In the genomic region with DNA sequence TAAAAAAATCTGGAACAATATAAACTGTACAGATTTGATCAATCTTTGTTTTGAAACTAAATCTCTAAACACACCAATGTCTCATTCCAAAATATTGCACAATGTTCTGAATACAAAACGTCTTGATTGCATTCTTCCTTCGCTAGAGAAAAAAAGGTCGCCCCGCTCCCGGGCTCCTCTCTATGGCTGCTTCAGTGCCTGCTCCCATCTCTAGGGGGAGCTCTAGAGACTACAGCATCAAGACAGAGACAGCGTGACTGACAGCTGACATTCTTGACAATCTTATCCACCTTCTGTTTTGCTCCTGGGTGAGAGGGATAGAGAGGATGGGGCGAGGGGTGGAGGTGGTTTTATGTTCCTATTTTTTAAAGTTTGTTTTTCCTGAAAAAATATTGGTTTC, we compare ENCODE assay signal across 8 mouse cellular contexts. TPM values are rescaled to one million over a fixed set of nuclear protein-coding genes. Genes with fewer than 3 reads are reported as not detected.
A peak's percentile ranks its signal among the peaks of the same experiment; 100 is the strongest.
DNase-seq lines count a peak whose midpoint lies in the region; ATAC-seq and TF ChIP-seq lines count a peak whose summit lies in the region.

No protein-coding gene starts in this region.

- peak overlapping the region; percentile 100 for H3K27ac ChIP-seq in gastrocnemius, adult 2 months

- TF ChIP-seq CTCF in gastrocnemius, adult 2 months (IDR thresholded peaks at IDR 0.05): peak; percentile 98

- peak overlapping the region; percentile 39 for H3K4me3 ChIP-seq in gastrocnemius, adult 2 months

- intact Hi-C loops in gastrocnemius, adult 2 months (cut with DNase I): no loop called here

- ATAC-seq in common myeloid progenitor, adult 5-6 weeks (replicated peaks; ENCODE audit: low read depth, poor library complexity, severe bottlenecking): peak; percentile 39; the same call in 1 of the 2 replicates

- DNase-seq in gastrocnemius, adult 2 months: peak; percentile 77
- no peak for DNase-seq in gastrocnemius, postnatal 25 days
- peak; percentile 40 for DNase-seq in 3134 (ENCODE audit: extremely low read depth, insufficient read length, low spot score)
- peak; percentile 82 for DNase-seq in MN1 (ENCODE audit: low spot score)
- peak; percentile 63 for DNase-seq in layer of hippocampus, postnatal 10 days (ENCODE audit: low spot score in 2 of 2)
- peak; percentile 30 to 68 for DNase-seq in natural killer cell, adult 2 months (ENCODE audit: low spot score in 2 of 2)
- DNase-seq in frontal cortex, postnatal 10 days (ENCODE audit: low spot score in 2 of 2): no peak

RNA-seq across cellular contexts. Expression of gene Tob2, which starts 10.3 kb away (rescaled TPM):
- 100 to 1,000 TPM; 151 to 205 TPM for total RNA-seq in gastrocnemius, adult 2 months (2021)
- 10 to 100 TPM; 47.4 to 85.8 TPM for total RNA-seq in gastrocnemius, postnatal 25 days (2021)
- 26.1 and 27.0 TPM in 2 replicates for total RNA-seq in common myeloid progenitor, adult 5-6 weeks (2017)
- 10 to 100 TPM; 25.2 to 31.9 TPM for total RNA-seq in layer of hippocampus, postnatal 10 days (2021)

RNA-seq across cellular contexts. Expression of gene Phf5a, which starts 23.4 kb away (rescaled TPM):
- 10 to 100 TPM; 38.4 to 39.9 TPM for total RNA-seq in gastrocnemius, adult 2 months (2021)
- total RNA-seq in gastrocnemius, postnatal 25 days (2021): 10 to 100 TPM; 35.3 to 40.3 TPM
- 65.8 and 125 TPM in 2 replicates for total RNA-seq in common myeloid progenitor, adult 5-6 weeks (2017)
- 10 to 100 TPM; 44.9 to 49.2 TPM for total RNA-seq in layer of hippocampus, postnatal 10 days (2021)

RNA-seq across cellular contexts. Expression of gene Aco2, which starts 23.8 kb away (rescaled TPM):
- 1,000 to 10,000 TPM; 1,155 to 1,439 TPM for total RNA-seq in gastrocnemius, adult 2 months (2021)
- 1,000 to 10,000 TPM; 1,158 to 1,247 TPM for total RNA-seq in gastrocnemius, postnatal 25 days (2021)
- total RNA-seq in common myeloid progenitor, adult 5-6 weeks (2017): 132 and 149 TPM in 2 replicates
- total RNA-seq in layer of hippocampus, postnatal 10 days (2021): 100 to 1,000 TPM; 396 to 417 TPM

RNA-seq across cellular contexts. Expression of gene Tef, which starts 46.1 kb away (rescaled TPM):
- total RNA-seq in gastrocnemius, adult 2 months (2021): 100 to 1,000 TPM; 101 to 191 TPM
- total RNA-seq in gastrocnemius, postnatal 25 days (2021): 100 to 1,000 TPM; 113 to 168 TPM
- 11.3 and 20.6 TPM in 2 replicates for total RNA-seq in common myeloid progenitor, adult 5-6 weeks (2017)
- 100 to 1,000 TPM; 125 to 148 TPM for total RNA-seq in layer of hippocampus, postnatal 10 days (2021)

Comparison
In these comparisons a context has a peak if more than half of its experiments do, and no peak if none do; other contexts are left out.
1. DNase-seq: peak in gastrocnemius, adult 2 months (single experiment), 3134 (single experiment), MN1 (single experiment), layer of hippocampus, postnatal 10 days (2 of 2) and natural killer cell, adult 2 months (2 of 2); none in gastrocnemius, postnatal 25 days (single experiment) and frontal cortex, postnatal 10 days (0 of 2).